Mouse (Mus musculus) neutrophil, adult 65 days (primary cell): ENCODE data around the gene Fam160a2. TPM values are rescaled to one million over a fixed set of nuclear protein-coding genes. Genes with fewer than 3 reads are reported as not detected.

Experiments used
- total RNA-seq: library from RNA; stranded (reverse); gene quantifications from 2 replicates; pipeline ENCODE4 v1.2.4, GENCODE M21; 2023

Fam160a2 gene
- 152 and 227 TPM in 2 replicates for total RNA-seq

DNA sequence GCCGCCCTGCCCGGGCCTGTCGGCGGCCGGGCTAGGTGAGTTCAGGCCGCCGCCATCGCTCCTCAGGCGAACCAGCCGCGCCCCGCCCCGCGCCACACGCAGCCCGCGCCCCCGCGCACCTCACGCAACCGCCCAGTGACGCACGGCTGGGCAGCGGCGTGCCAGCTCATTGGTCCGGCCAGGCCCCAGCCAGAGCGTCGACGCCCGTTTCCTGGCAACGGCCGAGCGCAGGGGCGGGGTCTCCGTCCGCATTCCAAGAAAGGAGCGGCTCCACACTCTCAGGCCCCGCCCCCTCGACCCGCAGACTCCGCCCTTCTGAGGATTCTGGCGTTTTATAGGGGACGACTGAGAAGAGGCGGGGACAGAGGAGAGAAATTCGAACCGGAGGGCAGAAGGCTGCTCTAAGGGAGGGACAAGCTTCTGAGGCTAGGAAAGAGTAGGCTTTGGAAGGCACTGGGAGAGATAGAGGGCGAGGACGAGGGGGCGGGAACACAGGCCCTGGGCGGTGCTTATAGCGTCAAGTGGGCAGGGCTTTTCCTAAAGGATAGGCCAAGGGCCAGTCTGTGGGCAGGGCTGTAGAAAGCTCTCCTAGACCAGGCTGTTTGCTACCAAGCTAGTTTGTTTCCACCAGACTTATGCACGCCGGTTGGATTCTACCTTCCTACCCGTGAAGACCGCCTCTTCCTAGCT is at the start of gene Fam160a2:
Gene Fam160a2 (minus strand): TSS at position 120 of the 690 bp plus-strand sequence.

DNA sequence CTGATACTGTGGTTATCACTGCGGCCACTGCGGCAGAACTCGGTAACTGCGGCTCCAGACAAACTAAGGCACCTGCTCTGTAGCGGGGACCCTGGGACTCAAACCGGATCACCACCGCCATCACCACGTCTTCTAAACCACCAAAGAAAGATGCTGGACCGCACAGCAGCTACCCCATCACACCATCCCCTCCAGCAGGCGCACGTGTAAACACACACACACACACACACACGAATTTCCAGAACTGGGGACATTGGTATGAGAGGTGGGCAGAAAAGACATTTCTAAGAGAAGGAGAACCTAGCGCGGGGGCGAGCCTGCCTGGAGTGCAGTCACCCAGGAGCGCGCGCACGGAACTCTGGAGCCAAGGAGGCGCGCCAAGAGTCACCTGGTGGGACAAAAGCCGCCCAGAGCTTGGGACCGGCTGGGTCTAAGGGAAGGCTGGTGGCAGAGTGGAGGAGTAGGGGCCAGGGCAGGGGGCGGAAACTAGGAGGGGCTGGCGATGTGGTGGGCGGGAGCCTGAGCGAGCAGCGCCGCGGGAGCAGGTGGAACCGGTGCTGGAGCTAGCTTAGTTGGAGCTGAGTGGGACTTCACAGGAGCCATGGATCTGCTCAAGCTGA is 25.7 kb upstream of the Fam160a2 start, which contains the start of gene Cckbr:
Gene Cckbr (plus strand): TSS at position 308 of the 620 bp plus-strand sequence.

DNA sequence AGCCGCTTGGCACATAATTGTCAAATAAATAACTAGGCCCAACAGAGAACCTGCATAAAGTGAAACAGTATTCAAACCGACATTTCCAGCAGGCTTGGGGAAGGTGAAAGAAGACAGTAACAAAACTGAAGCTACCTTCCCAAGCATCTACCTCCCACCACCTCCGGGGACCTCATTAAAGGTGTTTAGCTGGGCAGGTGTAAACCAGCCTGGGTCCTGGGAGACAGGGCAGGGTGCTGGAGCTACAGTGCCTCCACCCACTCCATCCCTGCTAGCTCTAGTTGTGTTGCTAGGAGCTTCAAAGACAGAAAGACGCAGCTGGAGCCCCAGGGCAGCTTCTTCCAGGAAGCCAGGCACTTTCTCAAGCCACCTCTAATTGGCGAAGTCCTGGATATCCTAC is 4.4 kb upstream of the Fam160a2 start, which contains the start of gene Cnga4:
Gene Cnga4 (plus strand): TSS at position 301 of the 400 bp plus-strand sequence.

DNA sequence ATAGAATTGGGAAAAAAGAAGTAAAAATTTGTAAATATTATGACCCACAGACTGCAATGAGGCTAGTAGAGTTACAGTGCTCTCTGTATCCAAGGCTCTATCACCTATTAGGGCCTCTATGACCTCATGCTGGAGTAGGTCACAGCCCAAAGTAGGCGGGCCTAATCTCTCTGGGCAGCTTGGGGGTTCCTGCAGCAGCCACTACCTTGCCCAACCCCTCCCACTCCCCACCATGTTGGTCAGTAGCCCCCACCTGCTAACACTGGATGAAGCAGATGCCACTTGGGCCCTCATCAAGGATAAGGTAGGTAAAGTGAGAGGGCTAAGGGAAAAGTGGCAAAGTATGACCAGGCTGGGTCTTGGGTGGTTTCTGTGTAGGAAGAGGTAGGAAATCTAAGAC is 25.0 kb downstream of the Fam160a2 start, which contains the start of gene Gm5901:
Gene Gm5901 (plus strand): TSS at position 173 of the 400 bp plus-strand sequence.

DNA sequence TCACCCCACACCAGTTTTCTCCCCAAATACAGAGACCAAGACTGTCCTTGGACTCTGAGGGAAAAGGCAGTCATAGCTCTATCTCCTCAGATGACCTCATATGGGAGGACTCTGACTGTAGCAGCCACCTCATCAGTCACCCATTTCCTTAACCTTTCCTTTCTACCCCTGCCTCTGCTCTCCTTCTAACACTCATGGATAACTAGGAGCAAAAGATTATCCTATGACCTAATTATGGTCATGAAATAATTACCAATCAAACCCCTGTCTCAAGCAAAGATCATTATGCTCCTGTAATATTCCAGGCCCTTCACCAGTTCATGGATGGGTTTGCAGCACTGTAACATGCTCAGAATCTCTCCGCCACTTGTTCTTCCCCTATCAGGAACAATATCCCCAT is 31.9 kb downstream of the Fam160a2 start, which contains the start of gene Olfr692:
Gene Olfr692 (plus strand): TSS at position 301 of the 400 bp plus-strand sequence.

DNA sequence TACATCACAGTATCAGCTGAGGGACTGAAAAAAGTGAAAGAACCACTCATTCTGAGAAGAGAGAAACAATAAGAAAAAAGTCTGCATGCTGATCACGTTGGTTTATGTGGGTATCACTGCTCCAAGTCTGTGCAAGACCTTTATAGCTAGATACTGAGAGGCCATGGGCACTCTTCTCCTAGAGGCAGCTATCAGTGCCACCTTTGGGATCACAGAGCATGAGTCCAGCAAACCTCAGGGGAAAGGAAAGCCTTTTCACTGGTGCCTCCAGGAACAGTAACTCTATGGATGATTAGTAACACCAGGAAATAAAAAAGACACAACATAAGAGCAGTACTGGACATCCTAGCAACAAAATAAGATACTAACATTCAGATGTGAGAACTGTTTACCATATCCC is 57.7 kb downstream of the Fam160a2 start, which contains the start of gene Olfr691:
Gene Olfr691 (minus strand): TSS at position 101 of the 400 bp plus-strand sequence.

DNA sequence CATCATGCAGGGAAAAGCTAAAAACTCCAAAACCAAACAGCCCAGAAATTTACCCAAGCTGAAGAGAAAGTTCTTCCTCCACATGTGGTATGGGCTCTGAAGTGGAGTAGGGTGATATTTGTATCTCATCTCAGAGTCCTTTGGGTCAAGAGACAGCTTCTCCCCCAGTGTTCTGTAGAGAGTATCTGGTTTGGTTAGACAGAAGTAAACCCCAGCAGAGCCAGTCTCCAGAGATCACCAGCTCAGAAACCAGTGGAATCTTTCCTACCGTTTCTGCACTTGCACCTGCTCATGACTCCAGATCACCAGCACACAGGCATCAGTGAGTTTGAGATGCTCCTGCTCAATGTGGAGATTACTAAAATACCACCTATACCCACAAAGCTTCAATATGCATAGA is 65.8 kb downstream of the Fam160a2 start, which contains the start of gene Olfr690:
Gene Olfr690 (minus strand): TSS at position 101 of the 400 bp plus-strand sequence.

Other genes with a start within 250 kb of the Fam160a2 start
- not detected in 2 replicates for gene Olfr684, start 236.4 kb downstream of the Fam160a2 start, total RNA-seq
- gene Olfr685, start 214.0 kb downstream of the Fam160a2 start, total RNA-seq = not detected in 2 replicates
- gene Olfr686, start 192.6 kb downstream of the Fam160a2 start, total RNA-seq = not detected in 2 replicates
- not detected in 2 replicates for gene Olfr688, start 112.0 kb downstream of the Fam160a2 start, total RNA-seq
- gene Olfr689, start 88.9 kb downstream of the Fam160a2 start, total RNA-seq = not detected in 2 replicates
- not detected in 2 replicates for gene Olfr690, start 66.0 kb downstream of the Fam160a2 start, total RNA-seq
- 0.27 and 0.32 TPM in 2 replicates for gene Olfr691, start 57.8 kb downstream of the Fam160a2 start, total RNA-seq
- not detected in 2 replicates for gene Olfr692, start 31.8 kb downstream of the Fam160a2 start, total RNA-seq
- not detected in 2 replicates for gene Gm5901, start 25.0 kb downstream of the Fam160a2 start, total RNA-seq
- gene Cnga4, start 4.5 kb upstream of the Fam160a2 start, total RNA-seq = 0.86 and 1.1 TPM in 2 replicates
- gene Cckbr, start 25.7 kb upstream of the Fam160a2 start, total RNA-seq = not detected in 2 replicates
- not detected in 2 replicates for gene Cavin3, start 82.2 kb upstream of the Fam160a2 start, total RNA-seq
- 19.4 and 20.6 TPM in 2 replicates for gene Smpd1, start 154.3 kb upstream of the Fam160a2 start, total RNA-seq
- 1.5 and 1.6 TPM in 2 replicates for gene Apbb1, start 181.6 kb upstream of the Fam160a2 start, total RNA-seq
- not detected in 2 replicates for gene Hpx, start 200.1 kb upstream of the Fam160a2 start, total RNA-seq
- 12.6 and 17.9 TPM in 2 replicates for gene Trim3, start 233.5 kb upstream of the Fam160a2 start, total RNA-seq
- gene Timm10b, start 240.0 kb upstream of the Fam160a2 start, total RNA-seq = 80.7 and 117 TPM in 2 replicates
- 11.6 and 19.3 TPM in 2 replicates for gene Arfip2, start 240.4 kb upstream of the Fam160a2 start, total RNA-seq
- 10.3 and 15.9 TPM in 2 replicates for gene Gm45799, start 240.5 kb upstream of the Fam160a2 start, total RNA-seq